Mouse (Mus musculus) bone marrow, adult 2 months (tissue): ENCODE data around the gene Slc9a2.

Experiments used
- CTCF ChIP-seq: fragments of 200-500 bp; IDR thresholded peaks from 2 replicates; pipeline ENCODE4 v1.5.1; 2011; ENCODE audit warnings: low read length, control low read depth; ENCODE audit not compliant: control insufficient read depth, insufficient read depth
- POLR2A ChIP-seq: fragments of 200-500 bp; IDR thresholded peaks from 2 replicates; pipeline ENCODE4 v1.6.1; 2011; ENCODE audit warnings: low read depth, mild to moderate bottlenecking, control low read depth, low read length, borderline replicate concordance; ENCODE audit not compliant: control insufficient read depth

DNA sequence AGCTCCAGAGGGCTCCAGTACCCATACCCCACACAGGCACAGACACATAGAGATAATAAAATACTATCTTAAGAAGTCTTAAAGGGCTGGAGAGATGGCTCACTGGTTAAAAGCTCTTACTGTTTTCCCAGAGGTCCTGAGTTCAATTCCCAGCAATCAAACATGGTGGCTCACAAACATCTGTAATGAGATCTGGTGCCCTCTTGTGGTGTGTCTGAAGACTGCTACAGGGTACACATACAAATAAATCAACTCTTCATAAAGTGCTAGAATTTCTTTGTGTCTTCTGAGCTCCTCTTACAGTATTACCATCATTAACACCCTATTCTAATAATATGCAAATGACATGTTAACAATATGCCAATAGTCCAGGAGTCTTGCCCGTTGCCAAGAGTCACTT, 83.7 kb downstream of the Slc9a2 start:
- no peak for TF ChIP-seq CTCF
- no peak for TF ChIP-seq POLR2A
